Mouse (Mus musculus) thymus, postnatal 4 days (tissue): ENCODE data around the gene Tcp1.
"Not testable (repeated sequence)": the region's sequence is repeated elsewhere in the genome, so short reads cannot be mapped to it uniquely, and the experiment has no call there.

ENCODE experiments used
- DNase-seq: peaks from one replicate; pipeline ENCODE4 v3.0.0; 2021

Gene Tcp1

GRCm38 (mm10) chr17:12915488-12915880, at the start of gene Tcp1:
TSS of gene Tcp1 (plus strand) at chr17:12915701.
- no peak for DNase-seq

DNA sequence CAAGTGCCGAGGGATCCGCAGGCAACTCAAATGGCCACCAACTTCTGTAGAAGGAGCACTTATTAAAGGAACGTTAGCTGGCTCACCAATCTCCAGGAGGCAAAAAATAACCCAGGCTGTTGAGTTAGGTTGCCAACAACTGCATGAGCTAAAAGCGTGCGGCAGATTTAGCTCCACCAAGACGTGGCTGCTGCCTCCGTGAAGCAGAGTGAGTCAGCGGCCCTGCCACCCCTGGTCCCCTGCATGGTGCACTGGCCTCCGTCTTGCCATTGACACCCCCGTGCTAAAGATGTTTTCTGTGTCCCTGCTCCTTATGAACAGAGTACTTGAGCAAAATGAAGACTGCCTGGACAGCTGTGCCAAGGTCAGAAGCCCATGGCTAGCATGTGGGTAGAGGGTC, 48.6 kb upstream of the Tcp1 start:
- no peak for DNase-seq

- DNase-seq = no peak
Measured at GRCm38 (mm10) chr17:12868043-12868442, 47.5 kb upstream of the Tcp1 start, which contains the start of gene Mas1. TSS of gene Mas1 (minus strand) at chr17:12868143.

DNA sequence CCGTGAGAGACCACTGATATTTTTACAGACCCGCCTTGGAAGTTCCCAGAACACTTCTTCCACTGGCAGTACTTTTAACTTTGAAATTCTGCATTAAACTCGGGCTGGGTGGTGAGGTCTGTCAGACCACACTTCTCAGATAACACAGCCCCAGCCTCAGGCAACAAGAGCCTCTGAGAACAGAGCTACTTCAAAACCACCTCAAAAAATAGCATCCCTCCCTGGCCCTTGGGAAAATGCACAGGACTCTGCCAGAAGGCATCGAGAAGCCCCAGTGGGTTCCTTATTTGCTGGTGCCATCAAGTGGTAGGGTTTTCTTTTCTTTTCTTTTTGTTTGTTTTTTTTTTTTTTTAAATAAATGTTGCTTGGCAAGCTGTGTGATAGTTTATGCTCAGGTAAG, 46.9 kb upstream of the Tcp1 start:
- DNase-seq = no peak

DNA sequence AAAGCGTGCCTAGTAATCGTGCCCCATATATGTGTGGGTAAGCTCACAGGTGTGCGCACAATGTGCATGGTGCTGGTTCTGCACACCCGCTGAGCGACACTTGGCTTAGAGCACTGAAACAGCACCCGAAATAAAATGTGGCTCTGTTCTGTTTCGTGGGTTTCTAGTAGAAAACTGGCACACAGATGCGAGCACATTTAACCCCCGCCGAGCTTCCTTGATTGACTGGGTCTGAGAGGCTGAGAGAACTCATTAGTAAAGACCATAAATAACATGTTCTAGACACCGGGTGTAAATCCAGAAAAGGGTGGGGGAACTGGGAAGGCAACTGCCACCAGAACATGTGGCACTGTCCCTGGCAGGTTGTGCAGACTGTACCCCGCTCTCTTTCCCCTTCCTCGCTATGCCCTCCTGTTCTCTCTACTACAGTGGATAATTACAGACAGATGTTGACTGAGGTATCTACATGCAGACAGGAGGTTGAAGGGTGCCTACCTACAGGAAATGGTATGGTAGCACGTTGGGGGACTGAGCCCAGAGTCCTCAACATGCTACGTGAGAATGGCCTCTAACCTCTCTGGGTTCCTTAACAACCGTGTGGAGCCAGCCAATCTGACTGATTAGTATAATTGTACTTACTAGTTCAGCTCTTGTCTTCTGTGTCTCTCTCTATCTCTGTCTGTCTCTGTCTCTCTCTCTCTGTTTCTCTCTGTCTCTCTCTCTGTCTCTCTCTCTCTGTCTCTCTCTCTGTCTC, 43.0 kb upstream of the Tcp1 start:
- peak; percentile 41 for DNase-seq

GRCm38 (mm10) chr17:12875734-12876133, 39.8 kb upstream of the Tcp1 start, which contains the start of gene Mrgprh:
TSS of gene Mrgprh (plus strand) at chr17:12876034.
- no peak for DNase-seq

GRCm38 (mm10) chr17:12880178-12880577, 35.3 kb upstream of the Tcp1 start:
- DNase-seq = peak; percentile 88

DNA sequence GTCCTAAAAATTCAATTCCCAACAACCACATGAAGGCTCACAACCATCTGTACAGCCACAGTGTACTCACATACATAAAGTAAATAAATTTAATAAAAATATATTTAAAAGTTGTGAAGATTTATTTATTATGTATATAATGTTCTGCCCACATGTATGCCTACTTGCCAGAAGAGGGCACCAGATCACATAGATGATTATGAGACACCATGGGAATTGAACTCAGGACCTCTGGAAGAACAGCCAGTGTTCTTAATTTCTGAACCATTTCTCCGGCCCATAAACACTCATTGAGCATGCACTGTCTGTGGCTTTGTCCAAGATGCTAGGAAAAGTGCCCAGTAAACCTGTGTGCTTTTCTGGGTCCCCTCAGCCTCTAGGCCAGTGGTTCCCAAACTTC, 34.3 kb upstream of the Tcp1 start:
- DNase-seq = no peak

DNA sequence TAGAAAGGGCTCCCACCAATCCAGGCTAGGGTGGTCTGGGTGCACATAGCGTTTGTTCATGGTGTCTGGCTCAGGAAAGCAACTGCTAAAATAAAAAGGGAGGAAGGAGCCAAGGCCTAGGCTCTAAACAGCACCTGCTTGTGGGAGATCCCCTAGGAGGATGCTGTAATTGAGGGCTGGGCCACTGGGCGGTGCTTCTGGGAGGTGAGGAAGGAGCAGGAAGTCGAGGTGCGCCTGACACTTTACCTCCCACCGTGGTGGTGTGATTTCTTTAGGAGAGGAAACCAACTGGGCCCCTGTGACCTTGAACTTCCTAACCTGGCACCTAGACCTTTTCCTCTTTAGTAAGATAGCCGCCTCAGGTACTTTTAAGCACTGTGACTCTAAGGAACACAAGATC, 28.9 kb upstream of the Tcp1 start:
- DNase-seq = peak; percentile 62

- no peak for DNase-seq
Measured at GRCm38 (mm10) chr17:12887021-12887775, 28.3 kb upstream of the Tcp1 start.

DNA sequence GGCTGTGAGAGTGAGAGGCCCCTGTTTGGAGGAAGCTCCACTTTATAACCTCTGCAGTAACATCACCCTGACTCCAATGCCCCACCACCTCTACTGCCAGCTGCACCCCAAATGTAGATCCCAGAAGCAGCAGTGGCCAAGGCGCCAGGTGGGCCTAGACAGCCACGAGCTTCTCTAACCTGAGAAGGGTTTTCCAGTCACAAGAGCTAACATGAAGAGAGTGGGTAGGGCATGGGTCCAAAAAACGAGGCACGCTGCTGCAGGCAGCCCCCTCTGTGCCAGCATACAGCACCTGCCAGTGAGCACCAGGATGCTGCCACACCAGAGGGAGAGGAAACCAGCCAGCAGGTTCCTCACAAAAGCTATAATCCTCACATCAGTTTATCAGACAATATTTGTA, 24.4 kb upstream of the Tcp1 start:
- DNase-seq = no peak

DNA sequence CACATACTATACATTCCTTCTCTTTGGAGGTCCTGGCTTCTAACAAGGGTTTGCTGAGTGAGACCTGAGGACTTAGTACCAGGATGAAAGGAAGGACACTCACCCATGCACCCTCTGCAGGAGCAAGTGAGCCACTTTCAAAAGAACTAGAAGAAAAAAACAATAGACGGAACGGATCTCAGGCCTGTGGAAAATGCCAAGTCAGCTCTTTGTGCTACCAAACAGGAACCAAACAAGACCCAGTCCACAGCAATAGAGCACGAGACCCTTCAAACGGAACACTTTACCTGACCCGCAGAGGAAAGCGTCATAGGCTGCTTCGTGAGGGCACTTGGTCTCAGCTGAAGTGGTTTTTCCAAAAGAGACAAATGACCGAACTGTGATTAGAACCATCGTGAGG, 23.5 kb upstream of the Tcp1 start:
- no peak for DNase-seq

DNA sequence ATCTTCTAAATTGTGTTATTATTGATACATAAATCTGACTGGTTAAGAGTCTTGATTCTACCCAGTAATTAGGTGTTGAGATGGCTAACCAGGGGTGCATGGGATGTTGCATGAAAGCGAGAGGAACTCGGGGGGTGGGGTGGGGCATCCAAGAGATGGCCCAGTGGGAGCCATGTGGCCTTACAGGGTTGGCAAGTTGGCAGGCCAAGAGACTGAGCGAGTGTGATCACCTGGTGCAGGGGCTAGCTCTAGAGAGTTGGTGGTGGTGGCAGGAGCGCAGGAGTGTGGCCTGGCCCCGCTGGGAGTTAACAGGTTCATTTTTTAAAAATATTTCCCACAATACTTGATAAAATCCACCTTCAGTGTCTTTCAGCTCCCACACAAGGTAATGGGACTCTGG, 17.8 kb upstream of the Tcp1 start:
- no peak for DNase-seq

DNA sequence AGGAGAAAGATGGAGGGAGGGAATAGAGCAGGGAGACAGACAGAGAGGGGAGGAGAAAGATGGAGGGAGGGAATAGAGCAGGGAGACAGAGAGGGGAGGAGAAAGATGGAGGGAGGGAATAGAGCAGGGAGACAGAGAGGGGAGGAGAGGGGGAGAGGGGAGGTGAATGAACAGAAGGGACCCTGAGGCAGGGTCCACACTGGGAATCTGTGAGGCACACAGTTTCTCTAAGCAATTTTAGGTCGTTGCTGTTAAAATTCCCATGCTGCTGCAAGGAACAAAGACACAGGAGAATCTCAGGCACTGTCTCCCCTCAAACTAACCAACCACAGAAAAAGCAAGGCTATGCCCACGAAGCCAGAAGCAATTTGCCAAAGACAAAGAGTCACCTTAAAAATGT, 16.9 kb upstream of the Tcp1 start:
- not testable (repeated sequence) for DNase-seq

- no peak for DNase-seq
Measured at GRCm38 (mm10) chr17:12902291-12902690, 13.2 kb upstream of the Tcp1 start.

GRCm38 (mm10) chr17:12903372-12904333, 11.8 kb upstream of the Tcp1 start:
- peak; percentile 3 for DNase-seq

DNA sequence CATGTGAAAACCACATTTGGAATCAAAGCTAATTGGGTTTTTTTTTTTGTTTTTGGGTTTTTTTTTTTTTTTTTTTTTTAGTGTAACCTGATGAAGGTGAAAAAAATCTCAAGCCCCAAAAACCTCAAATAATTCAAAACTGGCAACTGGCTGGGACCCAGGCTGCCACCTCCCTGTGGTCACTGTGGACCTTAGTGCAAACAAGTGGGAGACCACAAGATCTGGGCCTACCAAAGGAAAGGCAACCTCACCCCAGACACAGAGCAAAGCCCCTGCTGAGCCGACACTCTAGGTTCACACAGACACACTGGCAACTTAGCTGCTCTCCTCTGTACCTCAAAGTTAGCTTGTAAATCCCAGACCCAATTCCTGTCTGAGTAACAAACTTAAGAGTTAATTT, 11.2 kb upstream of the Tcp1 start:
- DNase-seq = peak; percentile 1

DNA sequence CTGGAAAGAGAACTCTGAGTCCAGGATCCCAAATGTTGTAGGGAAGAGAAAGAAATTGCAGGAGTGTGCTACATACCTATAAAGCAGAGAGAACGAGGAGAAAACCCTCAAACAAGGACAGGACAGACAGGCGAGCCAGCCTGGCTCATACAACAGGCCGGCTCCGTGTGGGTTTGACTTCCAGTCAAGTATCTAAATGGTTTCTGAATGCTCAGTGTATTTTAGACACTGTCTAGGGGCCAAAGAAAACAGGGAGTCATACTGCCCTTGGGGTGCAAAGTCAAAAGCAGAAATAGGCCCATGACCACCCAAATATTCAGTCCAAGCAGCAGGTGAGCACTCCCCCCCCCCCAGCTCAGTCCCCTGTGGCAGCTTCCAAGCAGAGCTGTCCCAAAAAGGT, 9.7 kb upstream of the Tcp1 start:
- peak; percentile 1 for DNase-seq

- DNase-seq = no peak
Measured at GRCm38 (mm10) chr17:12906436-12906835, 9.1 kb upstream of the Tcp1 start.

DNA sequence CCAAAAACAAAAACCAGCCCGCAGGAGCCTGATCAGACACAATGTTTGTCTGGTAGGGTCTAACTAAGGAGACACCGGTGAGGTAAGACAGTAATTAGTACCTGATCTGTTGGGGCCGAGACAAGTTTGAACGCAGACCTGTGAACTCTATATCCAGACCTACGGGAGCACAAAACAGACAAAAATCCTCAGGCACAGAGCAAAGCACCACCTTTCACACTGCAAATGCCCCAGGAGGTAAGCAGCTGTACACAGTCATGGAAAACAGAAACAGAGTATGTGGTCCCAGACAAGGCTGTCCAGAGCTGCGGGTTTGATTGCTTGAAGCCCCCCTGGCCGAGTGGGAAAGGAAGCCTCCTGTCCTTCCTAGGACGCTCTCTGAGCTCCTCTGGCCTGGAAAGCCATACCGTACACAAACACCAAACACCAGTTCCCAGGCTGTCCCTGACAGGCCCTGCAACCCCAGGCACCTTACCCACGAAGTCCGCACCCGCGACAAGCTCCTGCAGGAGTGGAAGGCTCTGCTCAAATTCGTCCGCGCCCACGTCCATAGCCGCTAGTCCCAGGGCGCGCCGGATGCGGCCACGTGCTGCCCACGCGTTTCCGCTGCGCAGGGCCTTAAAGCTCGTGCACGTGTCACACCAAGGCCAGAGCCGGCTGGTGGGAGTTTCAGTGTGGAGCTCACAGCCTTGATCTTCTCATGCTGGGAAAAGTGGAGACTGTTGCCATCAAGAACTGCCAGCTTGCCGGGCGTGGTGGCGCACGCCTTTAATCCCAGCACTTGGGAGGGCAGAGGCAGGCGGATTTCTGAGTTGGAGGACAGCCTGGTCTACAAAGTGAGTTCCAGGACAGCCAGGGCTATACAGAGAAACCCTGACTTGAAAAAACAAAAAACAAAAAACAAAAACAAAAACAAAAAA, 5.9 kb upstream of the Tcp1 start, which contains the start of gene Pnldc1:
Gene Pnldc1, minus strand, starts transcription at position 870 of the 920 bp plus-strand sequence.
- DNase-seq = no peak

GRCm38 (mm10) chr17:12910391-12910790, 5.1 kb upstream of the Tcp1 start:
- no peak for DNase-seq
